Mouse (Mus musculus) R1 (cell line): ENCODE measurements around the gene Hdac5.

ENCODE experiments used
- DNase-seq: peaks from one replicate; pipeline ENCODE4 v3.0.0-alpha.2; 2018; ENCODE audit warnings: low read depth, low spot score

Hdac5 gene

GRCm38 (mm10) chr11:102240636-102241035 lies 10.7 kb upstream of the Hdac5 start:
- DNase-seq: no peak

- no peak for DNase-seq
These were observed 6.1 kb upstream of the Hdac5 start for GRCm38 (mm10) chr11:102236022-102236421.

DNA sequence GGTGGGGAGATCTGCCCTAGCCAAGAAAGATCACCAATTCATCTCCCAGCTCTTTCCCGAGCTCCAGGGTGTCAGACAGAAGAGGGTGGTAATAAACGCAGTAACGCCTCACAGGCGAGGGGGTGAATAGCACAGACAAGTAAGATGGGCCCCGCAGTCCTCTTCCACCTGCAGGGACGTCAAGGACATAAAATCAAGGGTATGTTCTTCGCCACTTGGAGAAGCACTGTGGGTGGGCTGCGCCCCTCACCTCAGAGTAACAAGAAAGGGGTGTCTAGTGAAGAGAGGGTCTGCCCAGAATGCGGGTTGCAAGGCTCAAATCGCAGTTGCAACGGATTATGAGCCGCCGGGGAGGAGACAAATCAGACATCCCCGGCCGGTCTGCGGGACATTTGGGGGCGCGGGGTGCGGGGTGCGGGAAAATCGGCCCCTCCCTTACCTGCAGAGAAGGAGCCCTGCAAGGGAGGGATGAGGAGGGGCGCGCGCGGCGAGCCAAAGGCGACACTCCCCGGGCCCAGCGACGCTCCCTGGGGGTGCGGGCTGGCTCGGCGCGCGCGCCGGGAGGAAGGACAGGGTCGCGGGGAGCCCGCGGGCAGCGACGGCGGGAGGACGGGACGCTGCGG lies 524 bp downstream of the Hdac5 start:
- DNase-seq: peak; percentile 48

DNA sequence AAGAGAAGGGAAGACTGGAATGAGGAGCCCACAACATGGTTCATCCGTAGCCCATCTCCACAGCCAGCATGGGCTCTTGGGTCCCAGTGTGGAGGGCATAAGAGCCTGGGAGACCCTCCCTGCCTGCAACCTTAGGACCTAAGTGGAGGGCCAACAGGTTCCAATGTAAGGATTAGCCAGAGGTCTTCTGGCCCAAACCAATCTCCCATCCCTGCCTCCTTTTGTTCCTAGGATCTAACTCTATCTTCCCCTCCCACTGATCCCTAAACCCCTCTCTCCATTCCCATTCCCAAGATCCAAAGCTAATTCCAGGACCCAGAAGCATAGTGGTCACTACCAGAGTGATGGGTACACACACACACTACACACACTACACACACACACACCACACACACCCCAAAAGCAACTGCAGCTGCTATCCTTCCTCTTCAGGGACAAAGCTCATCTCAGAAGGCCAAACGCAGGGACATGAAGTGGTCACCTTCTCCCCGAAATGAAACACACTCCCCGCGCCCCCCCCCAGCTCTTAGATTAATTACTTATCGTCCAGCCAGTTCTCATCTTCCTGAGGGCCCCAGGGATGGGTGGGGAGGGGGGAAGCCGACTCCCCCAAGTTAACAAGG lies 1.2 kb downstream of the Hdac5 start:
- DNase-seq: no peak

DNA sequence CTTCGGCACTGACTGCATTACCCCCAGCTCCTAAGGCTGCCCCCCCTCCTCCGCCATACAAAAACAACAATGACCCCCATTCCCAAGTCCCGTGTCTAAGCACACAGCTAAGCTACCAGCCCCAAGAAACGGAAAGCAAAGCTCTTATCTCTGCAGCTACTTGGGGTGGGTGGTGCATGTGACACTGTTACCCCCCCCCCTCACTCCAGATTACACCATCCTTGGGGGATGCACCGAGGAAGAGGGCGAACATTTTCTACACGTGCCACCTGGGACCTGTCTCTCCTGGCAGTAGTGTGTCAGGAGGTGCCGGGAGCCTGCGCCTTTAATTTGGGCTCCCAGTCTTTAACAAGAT lies 1.8 kb downstream of the Hdac5 start:
- no peak for DNase-seq

DNA sequence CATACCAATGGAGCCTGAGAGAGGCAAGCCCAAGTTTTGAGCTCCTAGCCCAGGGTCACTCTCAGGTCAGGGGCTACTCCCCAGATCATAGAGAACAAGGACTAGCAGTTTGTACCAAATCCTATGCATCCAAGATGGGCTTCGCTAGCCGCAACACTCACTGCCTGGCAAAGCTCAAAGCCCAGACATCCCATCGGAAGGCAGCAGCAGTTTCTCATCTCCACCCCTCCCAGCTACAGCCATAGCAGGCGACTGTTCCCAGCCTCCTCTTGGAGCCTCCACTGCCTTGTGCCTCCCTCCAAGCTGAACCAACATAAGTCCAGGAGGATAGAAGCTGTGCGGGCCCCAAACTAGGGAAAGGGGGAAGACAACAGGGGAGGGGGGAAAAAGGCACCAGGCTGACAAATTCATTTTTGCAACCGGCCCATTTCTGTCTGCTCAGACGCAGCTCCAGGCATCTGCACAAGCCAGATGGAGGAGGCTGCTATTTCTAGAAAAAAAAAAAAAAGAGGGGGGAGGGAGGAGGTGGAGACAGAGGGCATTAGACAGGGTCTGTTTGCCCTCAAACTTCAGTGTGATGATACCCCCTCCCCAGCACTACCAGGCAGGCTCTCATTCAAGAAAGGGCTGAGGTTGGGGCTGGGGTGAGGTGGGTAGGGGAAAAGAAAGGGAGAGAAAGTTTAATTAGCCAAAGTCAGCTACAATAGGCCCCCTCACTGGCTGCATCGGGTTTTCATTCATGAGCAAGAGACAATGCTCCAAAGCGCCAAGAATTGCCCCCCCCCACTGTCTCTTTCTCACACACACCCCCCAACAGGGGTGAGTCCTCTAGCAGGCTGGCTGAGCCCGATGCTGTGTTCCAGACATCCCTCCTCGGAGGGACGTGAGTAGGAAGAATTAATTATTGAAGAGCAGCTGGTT lies 2.4 kb downstream of the Hdac5 start:
- no peak for DNase-seq

- DNase-seq: peak; percentile 37
These were observed 3.6 kb downstream of the Hdac5 start for GRCm38 (mm10) chr11:102226067-102226978.

DNA sequence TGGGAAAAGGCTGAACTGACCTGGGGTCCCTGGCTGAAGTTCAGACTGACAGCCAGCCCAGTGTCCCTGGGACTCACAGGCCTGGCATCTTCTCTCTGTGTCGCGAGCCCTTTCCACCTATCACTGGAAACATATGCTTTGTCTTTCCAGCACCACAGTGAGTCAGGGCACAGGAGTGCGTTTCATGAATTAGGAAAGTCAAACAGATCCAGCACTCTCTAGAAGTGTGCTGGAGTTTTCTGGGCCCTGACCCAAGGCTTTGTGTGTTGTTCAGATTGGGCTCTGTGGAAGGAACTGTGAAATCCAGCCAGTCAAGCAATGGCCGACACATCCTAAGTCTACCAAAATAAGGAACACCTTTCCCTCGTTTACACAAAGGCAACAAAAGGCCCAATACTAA lies 4.7 kb downstream of the Hdac5 start:
- no peak for DNase-seq

DNA sequence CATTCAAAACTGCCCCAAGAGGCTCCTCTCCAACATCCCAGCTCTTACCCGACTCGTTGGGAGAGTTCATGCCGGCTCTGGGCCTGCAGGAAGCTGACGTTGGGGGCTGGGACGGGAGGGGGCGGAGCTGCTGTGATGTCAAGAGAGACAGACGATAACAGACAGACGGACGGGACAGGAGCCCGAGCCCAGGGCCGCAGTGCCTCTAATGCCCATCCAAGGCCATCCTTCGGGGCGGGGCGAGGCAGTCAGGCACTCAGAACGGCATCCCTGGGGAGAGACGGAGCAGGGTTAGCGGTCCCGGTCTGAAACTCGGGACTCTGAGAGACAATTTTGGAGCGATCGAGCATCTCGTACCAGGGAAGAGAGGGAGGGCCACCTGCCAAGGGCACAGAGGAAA lies 5.3 kb downstream of the Hdac5 start:
- DNase-seq: peak; percentile 60

DNA sequence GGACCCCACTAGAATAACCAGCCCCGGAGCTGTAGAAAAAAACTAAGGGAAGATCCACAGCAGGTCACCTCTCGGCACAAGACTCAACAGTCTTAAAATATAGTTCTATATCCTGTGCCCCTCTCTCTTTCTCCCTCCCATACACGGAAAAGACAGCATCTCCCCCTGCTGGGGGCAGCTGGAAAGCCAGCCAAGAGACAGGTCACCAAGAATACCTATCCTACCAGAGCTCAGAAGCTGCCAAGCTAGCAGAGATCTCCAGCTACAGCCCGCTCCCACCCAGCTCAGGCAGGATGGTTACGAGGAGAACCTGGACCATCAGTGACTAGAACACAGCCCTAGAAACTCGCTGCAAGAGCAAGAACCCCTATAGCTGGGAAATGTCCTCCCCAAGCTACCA lies 6.8 kb downstream of the Hdac5 start:
- DNase-seq: peak; percentile 73

DNA sequence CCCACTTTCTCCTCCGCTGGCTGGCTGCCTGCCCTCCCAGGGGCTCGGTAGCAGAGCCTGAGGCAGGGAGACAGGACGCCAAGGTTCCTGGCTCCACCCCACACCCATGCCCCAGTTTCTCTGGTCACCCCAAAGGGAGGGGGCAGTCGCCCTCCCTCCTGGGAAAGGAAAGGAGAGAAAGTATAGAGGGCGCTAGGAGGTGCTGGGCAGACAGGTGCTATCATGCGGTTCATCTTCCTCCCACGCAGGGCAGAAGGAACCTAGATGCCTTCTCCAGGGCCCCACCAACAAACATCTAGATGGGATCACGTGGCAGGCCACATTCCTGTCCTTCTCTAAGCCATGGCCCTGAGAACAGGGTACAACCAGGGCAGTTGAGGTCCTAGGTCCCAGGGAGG lies 8.0 kb downstream of the Hdac5 start:
- DNase-seq: no peak

DNA sequence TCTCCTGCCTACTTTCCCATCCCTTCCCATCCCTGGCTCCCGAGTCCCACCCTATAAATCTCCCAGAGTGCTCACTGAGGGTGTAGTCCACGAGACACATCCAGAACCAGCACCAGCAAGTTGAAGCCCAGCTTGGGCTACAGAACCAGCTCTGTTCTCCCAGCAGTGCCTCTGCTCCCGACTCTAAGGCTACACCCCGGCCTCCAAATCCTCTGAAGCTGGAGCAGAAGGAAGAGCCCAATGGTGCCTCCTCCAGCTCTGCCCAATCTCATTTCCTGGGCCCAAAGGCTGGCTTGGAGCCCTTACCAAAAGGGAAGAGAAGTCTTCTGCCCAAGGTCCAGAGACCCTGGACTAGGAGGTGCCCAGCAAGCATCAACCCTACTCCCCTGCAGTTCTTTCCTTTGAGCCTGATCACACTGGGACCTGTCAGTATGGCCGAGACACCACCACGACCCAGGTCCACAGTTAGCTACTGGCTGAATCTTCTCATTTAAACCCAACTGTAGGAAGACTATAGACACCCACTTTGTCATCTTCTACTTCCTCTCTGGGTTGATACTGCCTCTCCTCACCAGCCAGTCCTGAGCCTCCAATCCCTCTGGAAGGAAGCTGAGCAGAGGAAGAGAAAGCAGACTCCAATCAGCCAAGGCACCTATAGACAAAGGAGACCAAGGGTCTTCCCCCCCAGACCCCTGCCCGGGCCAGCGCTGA lies 8.6 kb downstream of the Hdac5 start:
- no peak for DNase-seq

DNA sequence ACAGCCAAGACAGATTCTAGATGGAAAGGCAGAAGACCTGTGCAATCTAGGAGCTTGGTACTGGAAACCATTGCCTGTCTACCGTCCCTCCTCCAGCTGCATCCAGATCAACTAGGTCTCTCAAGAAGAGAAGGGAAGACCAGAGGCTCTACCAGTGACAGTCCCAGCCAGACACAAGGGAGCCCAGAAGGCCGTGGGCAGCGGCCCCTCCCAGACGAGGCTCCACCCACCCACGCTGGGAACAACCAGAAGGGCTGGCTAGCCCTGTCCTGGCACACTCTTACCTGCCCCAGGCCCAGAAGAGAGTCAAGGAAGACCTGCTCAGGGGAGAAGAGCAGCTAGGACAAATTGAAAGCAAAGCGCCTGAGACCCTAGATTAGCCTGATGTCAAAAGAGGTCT lies 9.5 kb downstream of the Hdac5 start:
- DNase-seq: no peak

- no peak for DNase-seq
These were observed 10.0 kb downstream of the Hdac5 start for GRCm38 (mm10) chr11:102219994-102220346.

DNA sequence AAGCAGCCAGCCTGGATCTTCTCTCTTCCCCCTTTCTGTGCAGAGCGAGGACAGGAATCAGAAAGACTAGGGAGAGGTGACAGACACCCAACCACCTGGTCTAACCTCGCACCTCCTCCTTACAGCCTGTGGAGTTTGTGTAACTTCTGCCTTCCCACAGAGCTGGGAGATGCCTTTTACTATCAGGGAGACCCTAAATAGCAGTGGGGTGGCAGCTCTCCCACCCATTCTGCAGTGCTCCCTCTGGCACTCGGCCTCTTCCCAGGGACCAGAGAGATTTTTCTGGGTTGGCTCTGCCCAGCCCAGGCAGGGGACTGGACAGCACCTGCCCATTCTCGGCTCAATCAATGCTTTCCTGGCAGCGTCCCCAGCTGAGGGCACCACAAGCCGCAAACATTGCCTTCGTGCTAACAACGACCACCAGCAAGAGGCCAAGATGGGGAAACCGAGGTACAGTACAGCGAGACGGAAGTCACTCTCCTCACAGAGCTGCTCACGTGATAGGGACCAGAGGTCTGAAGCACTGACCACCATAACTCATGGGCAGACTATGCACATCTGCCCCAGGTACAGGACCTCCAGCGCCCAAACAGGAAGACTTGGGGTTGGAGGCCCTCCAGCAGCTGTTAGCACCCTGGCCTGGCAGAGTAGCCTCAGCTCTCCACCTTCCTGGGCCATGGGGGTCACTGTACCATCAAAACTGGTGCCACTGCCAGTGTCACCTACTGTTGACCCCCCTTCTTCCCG lies 10.5 kb downstream of the Hdac5 start:
- no peak for DNase-seq

- peak; percentile 80 for DNase-seq
These were observed 11.2 kb downstream of the Hdac5 start for GRCm38 (mm10) chr11:102218783-102219182.

DNA sequence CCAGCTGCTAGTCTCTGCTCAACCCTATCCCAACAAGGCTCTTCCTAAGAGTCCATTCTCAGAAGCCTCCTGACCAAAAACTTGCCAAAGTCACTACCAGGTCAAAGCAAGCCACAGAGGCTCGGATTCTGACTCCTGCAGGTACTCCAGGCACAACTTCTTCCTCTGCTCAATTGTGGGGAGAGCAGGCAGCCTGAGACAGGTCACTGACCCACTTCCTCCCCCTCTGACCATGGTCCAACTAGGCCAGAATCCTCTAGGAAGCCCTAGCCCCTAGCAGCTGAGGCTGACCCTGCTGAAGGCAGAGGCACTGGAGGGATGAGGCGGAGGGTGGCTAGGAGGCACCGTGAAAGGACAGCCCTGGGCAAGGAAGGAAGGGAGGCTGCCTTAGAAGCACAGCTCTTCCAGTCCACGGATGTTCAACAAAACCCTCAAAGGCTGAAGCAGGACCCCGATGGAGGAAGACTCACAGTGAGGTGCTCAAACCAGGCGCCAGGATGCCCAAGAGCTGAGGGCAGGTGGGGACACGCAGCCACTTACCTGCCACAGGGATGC lies 12.0 kb downstream of the Hdac5 start:
- DNase-seq: no peak

- DNase-seq: no peak
These were observed 12.6 kb downstream of the Hdac5 start for GRCm38 (mm10) chr11:102217396-102217795.

DNA sequence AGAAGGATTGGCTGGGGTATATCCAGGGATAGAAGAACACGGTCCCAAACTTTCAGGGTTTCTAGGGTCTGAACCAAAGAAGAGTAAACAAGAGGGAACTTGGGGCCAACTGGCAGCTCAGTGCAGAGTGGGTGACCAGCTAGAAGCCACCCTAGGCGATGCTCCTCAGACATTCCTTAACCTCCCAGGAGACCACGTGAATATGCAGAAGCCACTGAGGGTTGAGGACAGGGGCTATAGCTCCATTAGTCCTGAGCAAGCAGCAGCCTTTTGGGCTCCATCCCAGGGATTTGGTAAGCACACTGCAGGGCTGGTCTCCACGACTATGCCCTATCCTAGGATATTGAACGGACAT lies 13.1 kb downstream of the Hdac5 start:
- DNase-seq: no peak
